Mouse (Mus musculus): ENCODE results near the gene Gnao1. TPM values are rescaled to one million over a fixed set of nuclear protein-coding genes. Genes with fewer than 3 reads are reported as not detected.
A peak's percentile ranks its signal among the peaks of the same experiment; 100 is the strongest.

The Gnao1 gene
- polyA plus RNA-seq (2016; fragmentation: Nextera tagmentation; extraction: Ambion mirVana): 91.6 and 101 TPM in 2 replicates

DNA sequence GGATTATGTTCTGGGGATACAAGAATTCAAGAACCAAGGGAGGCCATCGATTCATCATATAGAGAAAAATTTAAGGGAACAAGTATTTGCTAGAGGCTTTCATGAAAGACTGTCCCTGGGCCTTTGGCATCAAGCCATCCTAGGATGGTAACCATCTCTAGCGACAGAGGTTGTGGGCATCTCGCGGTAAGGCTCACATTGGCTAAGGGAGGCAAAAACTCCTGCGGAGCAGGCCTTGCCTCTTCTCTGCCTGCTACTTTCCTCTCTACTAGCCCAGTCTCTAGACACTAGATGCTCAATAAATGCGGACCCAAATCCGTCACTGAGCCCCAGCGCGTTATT, at the start of gene Gnao1:
Gnao1 (plus strand) TSS at position 281 of the 342 bp plus-strand sequence.
- Histone ChIP-seq H3K9me3 (replicated peaks) (no peaks in the 10 kb centered on the region), H3K9ac (peak within 1 kb of the TSS; percentile 80), H3K4me3 (peak within 1 kb of the TSS; percentile 73), H3K27me3 (peaks cover 7% of the 10 kb centered on the region; the same call in 1 of the 2 replicates), H3K27ac (peak within 1 kb of the TSS; percentile 95), H3K36me3 (no peaks in the 10 kb centered on the region), H3K4me2 (replicated peaks) (peak within 1 kb of the TSS; percentile 76), H3K4me1 (peaks cover 22% of the 10 kb centered on the region)
- WGBS: 9% methylated on average over 9 of the region's 9 CpGs
- no peak for ATAC-seq (ENCODE audit: low FRiP score)

DNA sequence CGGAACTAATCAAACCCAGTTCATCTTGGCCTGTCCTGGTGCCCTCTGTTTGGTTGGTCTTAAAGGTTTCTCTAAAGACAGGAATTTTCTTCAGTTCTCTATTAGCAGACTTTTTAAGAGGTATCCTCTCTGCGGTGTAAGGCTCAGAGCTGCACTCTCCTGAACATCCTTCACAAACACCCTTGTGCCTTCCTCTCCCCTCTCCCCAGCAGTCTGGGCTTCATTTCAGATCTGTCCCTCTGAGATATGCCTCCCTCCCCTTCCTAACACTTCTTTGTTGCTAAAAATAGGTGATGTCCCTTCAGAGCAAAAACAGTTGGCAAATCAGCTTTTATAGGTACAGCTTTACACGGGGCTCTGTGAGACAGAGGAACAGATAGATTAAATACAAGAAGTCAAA, 32.2 kb upstream of the Gnao1 start:
- H3K36me3 ChIP-seq: no peaks in the 10 kb centered on the region
- H3K9ac ChIP-seq: no peak overlapping the region
- no peak overlapping the region for H3K27ac ChIP-seq
- H3K27me3 ChIP-seq: no peaks in the 10 kb centered on the region
- H3K4me2 ChIP-seq (replicated peaks): no peak overlapping the region
- no peak for ATAC-seq (ENCODE audit: low FRiP score)
- no peaks in the 10 kb centered on the region for H3K4me1 ChIP-seq
- 65% methylated on average over 3 of the region's 3 CpGs for WGBS
- no peak overlapping the region for H3K4me3 ChIP-seq
- H3K9me3 ChIP-seq (replicated peaks): no peaks in the 10 kb centered on the region

DNA sequence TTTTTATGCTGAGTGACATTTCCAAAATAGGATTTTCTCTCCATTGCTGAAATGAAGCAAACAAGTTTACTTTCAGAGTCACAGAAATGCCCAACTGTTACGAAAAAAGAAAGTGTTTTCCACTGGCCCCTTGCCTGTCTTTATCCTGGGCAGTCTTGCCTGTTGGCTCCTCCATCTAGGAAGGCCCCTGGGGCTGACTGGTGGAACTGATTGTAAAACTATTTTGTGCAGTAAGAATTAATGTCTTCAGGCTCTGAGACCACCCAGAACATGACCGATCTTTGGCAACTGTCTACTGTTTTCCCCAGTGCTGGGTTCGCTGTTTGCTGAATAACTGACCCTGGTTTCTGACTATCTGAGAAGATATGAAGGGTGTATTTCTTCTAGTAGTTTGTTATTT, 540 bp upstream of the Gnao1 start:
- Histone ChIP-seq H3K4me3 (no peak overlapping the region), H3K9me3 (replicated peaks) (no peaks in the 10 kb centered on the region), H3K4me2 (replicated peaks) (0 out of 2 replicates have a peak overlapping the region, but pooled peaks have one; percentile 76), H3K4me1 (peaks cover 18% of the 10 kb centered on the region), H3K27me3 (peaks cover 7% of the 10 kb centered on the region; the same call in 1 of the 2 replicates), H3K27ac (no peak overlapping the region), H3K9ac (no peak overlapping the region), H3K36me3 (no peaks in the 10 kb centered on the region)
- ATAC-seq (ENCODE audit: low FRiP score): no peak
- 83% methylated on average over 3 of the region's 3 CpGs for WGBS

DNA sequence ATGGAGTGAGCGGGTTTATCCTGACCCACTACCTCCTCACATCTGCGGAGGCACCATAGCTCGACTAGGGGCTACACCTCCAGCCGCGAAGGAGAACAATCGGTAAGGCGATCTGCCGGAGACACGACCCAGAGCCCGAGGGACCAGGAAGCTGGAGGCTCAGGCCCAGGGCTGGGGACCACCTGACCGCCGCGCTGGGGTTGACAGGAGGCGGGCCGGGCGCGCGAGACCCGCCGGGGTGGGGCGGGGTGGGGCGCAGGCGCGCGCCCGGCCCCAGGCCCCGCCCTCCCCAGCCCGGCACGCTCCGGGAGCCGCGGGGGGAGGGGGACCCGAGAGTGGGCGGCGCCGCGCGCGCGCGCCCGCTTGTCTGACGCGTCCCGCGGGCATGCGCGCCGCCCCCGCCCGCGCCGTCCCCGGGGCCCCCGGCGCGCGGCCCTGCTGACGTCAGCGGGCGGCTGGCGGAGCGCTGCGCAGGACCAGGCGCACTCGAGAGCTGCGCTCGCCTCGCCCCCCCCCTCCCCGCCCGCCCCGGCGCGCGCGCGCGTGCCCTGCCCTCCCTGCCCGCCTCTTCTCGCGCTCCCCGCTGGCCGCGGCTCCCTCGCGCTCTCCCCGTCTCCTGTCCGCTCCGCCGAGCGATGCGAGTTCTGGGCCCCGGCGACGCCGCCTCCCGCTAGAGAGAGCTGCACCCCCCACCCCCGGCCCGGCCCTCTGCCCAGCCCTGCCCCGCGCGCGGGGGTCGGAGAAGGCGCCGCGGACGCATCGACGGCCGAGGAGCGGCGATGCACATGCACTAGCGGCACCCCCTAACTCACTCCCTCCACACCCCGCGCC, 477 bp downstream of the Gnao1 start:
- H3K27ac ChIP-seq: peak overlapping the region; percentile 95
- H3K36me3 ChIP-seq: no peaks in the 10 kb centered on the region
- peak overlapping the region; percentile 80 for H3K9ac ChIP-seq
- peak overlapping the region; percentile 76 for H3K4me2 ChIP-seq (replicated peaks)
- under 1% methylated on average over 66 of the region's 116 CpGs for WGBS
- peaks cover 7% of the 10 kb centered on the region; the same call in 1 of the 2 replicates for H3K27me3 ChIP-seq
- peaks cover 26% of the 10 kb centered on the region for H3K4me1 ChIP-seq
- no peaks in the 10 kb centered on the region for H3K9me3 ChIP-seq (replicated peaks)
- ATAC-seq (ENCODE audit: low FRiP score): peak; percentile 89
- peak overlapping the region; percentile 73 for H3K4me3 ChIP-seq

DNA sequence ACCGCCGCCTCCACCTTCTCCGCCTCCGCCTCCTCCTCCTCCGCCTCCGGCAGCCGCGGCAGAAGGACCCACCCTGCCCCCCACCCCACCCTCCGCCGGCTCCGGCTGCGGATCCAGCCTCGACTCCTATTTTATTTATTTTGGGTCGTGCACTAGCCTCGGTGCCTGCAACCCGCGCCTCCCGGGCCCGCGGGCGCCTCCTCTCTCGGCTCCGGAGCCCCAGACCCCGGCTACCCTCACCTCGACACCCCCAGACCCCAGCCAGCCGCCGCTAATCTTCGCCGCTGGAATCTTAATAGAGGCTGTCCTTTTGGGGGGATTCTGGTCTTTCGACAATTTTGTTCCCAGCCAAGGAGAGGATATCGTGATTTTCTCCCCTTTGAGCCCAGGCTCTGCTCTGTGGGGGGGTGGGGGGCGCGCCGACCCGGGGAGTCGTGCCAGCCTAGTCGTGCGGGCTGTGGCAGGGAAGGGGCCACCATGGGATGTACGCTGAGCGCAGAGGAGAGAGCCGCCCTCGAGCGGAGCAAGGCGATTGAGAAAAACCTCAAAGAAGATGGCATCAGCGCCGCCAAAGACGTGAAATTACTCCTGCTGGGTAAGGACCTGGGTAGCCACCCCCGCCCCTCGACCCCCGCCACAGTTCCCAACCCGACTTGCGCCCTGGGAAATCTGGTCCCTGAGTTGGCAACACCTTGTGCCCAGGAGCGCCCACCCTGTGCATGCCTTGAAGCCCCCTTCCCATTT, 1.3 kb downstream of the Gnao1 start:
- Histone ChIP-seq H3K4me2 (replicated peaks) (peak overlapping the region; percentile 76), H3K27me3 (peaks cover 7% of the 10 kb centered on the region; the same call in 1 of the 2 replicates), H3K9ac (peak overlapping the region; percentile 80), H3K9me3 (replicated peaks) (no peaks in the 10 kb centered on the region), H3K27ac (peak overlapping the region; percentile 95), H3K4me1 (peaks cover 32% of the 10 kb centered on the region), H3K4me3 (peak overlapping the region; percentile 73), H3K36me3 (no peaks in the 10 kb centered on the region)
- peak; percentile 11; the same call in 1 of the 2 replicates for ATAC-seq (ENCODE audit: low FRiP score)
- WGBS: under 1% methylated on average over 38 of the region's 53 CpGs

DNA sequence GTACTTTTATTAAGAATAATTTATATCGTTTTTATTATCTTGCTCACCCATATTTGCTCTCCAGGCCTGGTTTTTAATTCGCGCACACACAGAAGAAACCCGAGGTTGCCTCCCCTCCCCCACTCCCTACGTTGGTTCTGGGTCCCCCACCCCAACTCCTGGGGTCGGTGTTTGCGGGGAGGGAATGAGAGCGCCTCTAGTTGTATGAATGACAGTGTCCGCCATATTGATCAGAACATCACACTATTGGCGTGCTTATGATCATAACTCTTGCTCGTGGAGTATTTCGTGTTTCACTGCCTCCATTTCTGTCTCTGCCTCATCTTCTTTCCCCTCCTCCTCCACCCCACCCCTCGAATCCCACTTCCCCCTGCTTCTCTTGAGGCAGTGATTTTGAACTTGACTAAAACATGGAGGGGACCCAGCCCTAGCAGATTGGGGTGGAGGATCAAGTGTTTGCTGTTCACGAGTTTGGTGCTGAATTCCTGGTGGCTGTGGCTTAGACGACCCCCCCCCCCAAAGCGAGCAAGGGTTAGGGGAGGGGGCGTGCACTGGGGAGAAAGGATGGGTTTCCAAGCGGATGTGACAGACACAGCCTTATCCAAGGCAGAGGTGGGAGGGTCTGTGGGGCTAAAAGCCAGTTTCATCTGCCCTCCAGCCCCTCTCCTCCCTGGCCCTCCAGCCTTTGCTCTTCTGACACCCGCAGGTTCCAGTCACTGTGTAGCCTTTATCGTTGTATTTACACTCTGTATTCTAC, 2.1 kb downstream of the Gnao1 start:
- no peak for ATAC-seq (ENCODE audit: low FRiP score)
- H3K4me2 ChIP-seq (replicated peaks): peak overlapping the region; percentile 76
- peaks cover 39% of the 10 kb centered on the region for H3K4me1 ChIP-seq
- peak overlapping the region; percentile 95 for H3K27ac ChIP-seq
- peak overlapping the region; percentile 80 for H3K9ac ChIP-seq
- 10% methylated on average over 18 of the region's 20 CpGs for WGBS
- H3K27me3 ChIP-seq: peaks cover 7% of the 10 kb centered on the region; the same call in 1 of the 2 replicates
- H3K9me3 ChIP-seq (replicated peaks): no peaks in the 10 kb centered on the region
- 0 out of 2 replicates have a peak, but pooled peaks cover 4% of the 10 kb centered on the region for H3K36me3 ChIP-seq
- peak overlapping the region; percentile 73 for H3K4me3 ChIP-seq

DNA sequence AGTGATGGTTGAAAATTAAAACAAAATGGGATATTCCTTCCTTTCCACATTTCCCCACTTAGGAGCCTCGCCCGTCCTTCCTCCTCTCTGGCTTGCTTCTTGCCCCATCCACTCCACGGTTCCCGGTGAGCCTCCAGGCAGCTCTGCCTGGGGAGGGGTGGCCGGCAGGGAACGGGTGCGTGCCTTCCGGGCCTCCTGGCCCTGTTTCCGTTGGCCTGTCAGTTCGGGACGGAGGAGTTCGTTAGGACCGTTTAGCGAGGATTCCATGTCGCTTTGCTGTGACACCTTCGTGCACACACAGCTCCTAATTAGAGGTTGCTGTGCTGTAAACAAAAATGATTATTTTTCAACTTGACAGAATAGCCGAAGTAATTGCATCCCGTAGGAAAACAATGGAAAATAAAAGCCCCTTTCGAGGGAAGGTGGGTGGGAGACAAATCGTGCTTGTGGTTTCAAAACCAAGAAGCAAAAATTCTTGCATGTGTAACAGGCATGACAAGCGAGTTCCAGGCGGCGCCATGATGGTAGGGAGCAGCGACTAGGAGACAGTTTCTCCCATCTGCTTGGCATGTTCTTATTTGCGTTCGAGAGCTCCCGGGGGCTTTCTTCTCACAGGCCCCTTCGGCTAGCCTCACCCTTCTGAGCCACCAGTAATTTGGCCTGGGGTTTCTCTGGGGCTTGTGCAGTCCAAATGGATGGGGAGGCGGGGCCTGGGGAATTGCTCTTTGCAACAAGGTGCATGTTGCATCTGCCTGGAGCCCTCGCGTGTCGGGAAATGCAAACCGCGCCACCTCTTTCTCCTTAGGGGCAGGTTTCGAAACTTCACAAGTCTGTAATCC, 3.0 kb downstream of the Gnao1 start:
- H3K4me3 ChIP-seq: peak overlapping the region; percentile 73
- peak overlapping the region; percentile 95 for H3K27ac ChIP-seq
- peaks cover 7% of the 10 kb centered on the region; the same call in 1 of the 2 replicates for H3K27me3 ChIP-seq
- no peaks in the 10 kb centered on the region for H3K9me3 ChIP-seq (replicated peaks)
- peak overlapping the region; percentile 76 for H3K4me2 ChIP-seq (replicated peaks)
- ATAC-seq (ENCODE audit: low FRiP score): no peak
- H3K9ac ChIP-seq: peak overlapping the region; percentile 80
- H3K4me1 ChIP-seq: peaks cover 39% of the 10 kb centered on the region
- 7% methylated on average over 35 of the region's 35 CpGs for WGBS
- H3K36me3 ChIP-seq: 0 out of 2 replicates have a peak, but pooled peaks cover 4% of the 10 kb centered on the region

DNA sequence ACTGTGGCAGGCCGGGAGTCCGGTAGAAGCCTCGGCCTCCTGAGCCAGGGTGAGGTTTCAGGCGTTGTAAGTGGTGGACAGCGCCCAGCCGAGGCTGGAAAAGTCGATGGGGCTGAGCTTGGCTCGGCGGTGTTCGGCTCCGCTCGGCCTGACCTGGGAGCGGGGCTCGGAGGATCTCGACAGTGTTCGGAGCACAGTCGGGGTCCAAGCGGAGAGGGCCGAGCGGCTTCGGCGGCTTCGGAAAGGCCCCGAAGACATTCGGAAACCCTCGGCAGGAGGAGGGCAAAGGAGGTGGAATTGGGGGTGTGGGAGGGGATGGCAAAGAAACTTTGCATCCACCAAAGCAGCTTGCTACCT, 3.6 kb downstream of the Gnao1 start:
- H3K9ac ChIP-seq: peak overlapping the region; percentile 80
- H3K4me1 ChIP-seq: peaks cover 39% of the 10 kb centered on the region

DNA sequence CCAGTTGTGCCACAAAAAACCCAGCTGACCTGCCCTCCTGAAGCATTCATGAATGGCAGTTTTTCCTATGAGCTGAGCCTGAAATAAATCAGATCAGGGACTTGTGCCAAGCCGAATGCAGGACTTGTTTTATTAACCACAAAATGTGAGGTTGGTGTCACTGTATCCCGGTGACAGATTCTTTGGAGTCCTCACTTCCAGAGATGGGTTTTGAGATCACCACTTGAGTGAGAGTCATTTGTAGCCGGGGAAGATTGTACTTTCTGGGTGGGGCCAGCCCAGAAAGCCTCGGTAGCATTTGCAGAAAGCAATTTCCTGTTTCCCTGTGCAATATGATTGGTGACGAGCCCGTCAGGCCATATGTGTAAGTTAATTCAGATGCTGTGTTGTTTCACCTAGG, 4.5 kb downstream of the Gnao1 start:
- Histone ChIP-seq H3K9me3 (replicated peaks) (no peaks in the 10 kb centered on the region), H3K4me2 (replicated peaks) (peak overlapping the region; percentile 76), H3K4me3 (0 out of 2 replicates have a peak overlapping the region, but pooled peaks have one; percentile 7), H3K9ac (peak overlapping the region; percentile 43; the same call in 1 of the 2 replicates), H3K36me3 (0 out of 2 replicates have a peak, but pooled peaks cover 14% of the 10 kb centered on the region), H3K4me1 (peaks cover 39% of the 10 kb centered on the region), H3K27ac (no peak overlapping the region), H3K27me3 (peaks cover 7% of the 10 kb centered on the region; the same call in 1 of the 2 replicates)
- WGBS: 73% methylated on average over 6 of the region's 6 CpGs
- ATAC-seq (ENCODE audit: low FRiP score): no peak

More for the DNA sequence above, 3.6 kb downstream of the Gnao1 start:
- peak overlapping the region; percentile 76 for H3K4me2 ChIP-seq (replicated peaks)
- H3K9me3 ChIP-seq (replicated peaks): no peaks in the 10 kb centered on the region
- peaks cover 7% of the 10 kb centered on the region; the same call in 1 of the 2 replicates for H3K27me3 ChIP-seq
- H3K27ac ChIP-seq: peak overlapping the region; percentile 95
- ATAC-seq (ENCODE audit: low FRiP score): peak; percentile 68
- H3K4me3 ChIP-seq: peak overlapping the region; percentile 73
- 1% methylated on average over 26 of the region's 26 CpGs for WGBS
- 0 out of 2 replicates have a peak, but pooled peaks cover 5% of the 10 kb centered on the region for H3K36me3 ChIP-seq

DNA sequence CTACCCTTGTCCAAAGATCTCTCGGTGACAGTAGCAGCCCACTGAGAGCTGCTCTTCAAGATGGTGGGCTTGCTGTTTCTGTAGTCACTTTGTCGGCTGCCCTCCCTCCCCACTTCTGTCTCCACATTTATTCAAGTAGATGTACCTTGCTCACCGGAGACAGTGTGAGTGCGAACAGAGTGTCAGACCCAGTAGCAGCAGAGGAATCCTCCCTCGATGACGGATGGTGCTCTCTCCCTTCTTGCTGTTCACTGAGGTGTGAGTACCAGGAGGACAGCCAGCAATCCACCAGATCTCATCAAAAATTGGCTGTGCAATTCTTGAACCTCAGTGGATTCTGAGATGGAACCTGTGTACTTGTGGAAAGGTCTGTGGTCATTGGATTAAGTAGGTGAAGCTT, 6.5 kb downstream of the Gnao1 start:
- no peak overlapping the region for H3K9ac ChIP-seq
- no peak overlapping the region for H3K4me3 ChIP-seq
- peaks cover 36% of the 10 kb centered on the region for H3K4me1 ChIP-seq
- no peaks in the 10 kb centered on the region for H3K9me3 ChIP-seq (replicated peaks)
- WGBS: 63% methylated on average over 6 of the region's 6 CpGs
- peaks cover 7% of the 10 kb centered on the region; the same call in 1 of the 2 replicates for H3K27me3 ChIP-seq
- no peak overlapping the region for H3K27ac ChIP-seq
- H3K36me3 ChIP-seq: 0 out of 2 replicates have a peak, but pooled peaks cover 14% of the 10 kb centered on the region
- no peak for ATAC-seq (ENCODE audit: low FRiP score)
- no peak overlapping the region for H3K4me2 ChIP-seq (replicated peaks)

DNA sequence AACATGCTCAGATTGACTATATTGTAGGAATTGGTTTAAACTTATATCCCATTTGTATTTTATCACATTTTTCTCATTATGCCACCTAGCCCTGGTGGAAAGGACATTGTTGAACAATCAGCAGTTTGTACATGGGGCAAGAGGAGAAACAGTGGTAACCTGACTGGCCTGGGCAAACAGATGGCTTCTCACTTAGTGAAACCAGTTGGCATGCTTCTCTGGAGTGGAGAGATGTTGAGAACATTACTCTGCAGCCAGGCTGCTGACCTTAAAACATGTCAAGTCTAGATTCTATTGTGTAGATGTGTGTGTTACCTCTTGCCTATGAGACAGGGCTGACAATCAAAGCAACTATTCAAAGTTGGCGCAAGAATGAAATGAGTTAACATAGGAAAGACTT, 7.6 kb downstream of the Gnao1 start:
- Histone ChIP-seq H3K4me3 (no peak overlapping the region), H3K9me3 (replicated peaks) (no peaks in the 10 kb centered on the region), H3K27me3 (no peaks in the 10 kb centered on the region), H3K4me2 (replicated peaks) (no peak overlapping the region), H3K4me1 (peaks cover 29% of the 10 kb centered on the region), H3K27ac (no peak overlapping the region), H3K9ac (no peak overlapping the region), H3K36me3 (0 out of 2 replicates have a peak, but pooled peaks cover 14% of the 10 kb centered on the region)
- 97% methylated on average over 1 of the region's 1 CpGs for WGBS
- ATAC-seq (ENCODE audit: low FRiP score): no peak

Data from hindbrain, embryonic 12.5 days (tissue).